Mouse (Mus musculus) adipose tissue, adult 10 weeks (tissue): ENCODE results near the gene Smpd4. TPM values are rescaled to one million over a fixed set of nuclear protein-coding genes. Genes with fewer than 3 reads are reported as not detected.

Experiments
- polyA plus RNA-seq: library from polyadenylated mRNA; stranded (reverse); fragments of 350-450 nt; fragmentation: Illumina TruSeq; extraction: RNeasy Lipid Tissue Mini Kit (QIAGEN cat#74804); gene quantifications from one replicate; pipeline ENCODE4 v1.2.3, GENCODE M21; 2014; ENCODE audit warnings: low read depth, low replicate concordance

The Smpd4 gene
- polyA plus RNA-seq = 28.5 TPM

GRCm38 (mm10) chr16:17619198-17620105 lies at the start of gene Smpd4:
Gene Smpd4 (plus strand): TSS chr16:17619354.

GRCm38 (mm10) chr16:17583064-17583463 lies 36.1 kb upstream of the Smpd4 start, which contains the start of gene Slc7a4:
Gene Slc7a4 (minus strand): TSS chr16:17583214.

GRCm38 (mm10) chr16:17646310-17647114 lies 27.4 kb downstream of the Smpd4 start, which contains the start of gene Ccdc74a:
Gene Ccdc74a (plus strand): TSS chr16:17646470.

Other genes with a start within 250 kb of the Smpd4 start
- 29.0 TPM for gene Snap29, start 213.4 kb upstream of the Smpd4 start, polyA plus RNA-seq
- gene Pi4ka, start 213.0 kb upstream of the Smpd4 start, polyA plus RNA-seq = 71.9 TPM
- gene Crkl, start 167.4 kb upstream of the Smpd4 start, polyA plus RNA-seq = 16.4 TPM
- gene Aifm3, start 129.7 kb upstream of the Smpd4 start, polyA plus RNA-seq = 2.9 TPM
- 55.0 TPM for gene Lztr1, start 110.7 kb upstream of the Smpd4 start, polyA plus RNA-seq
- 30.0 TPM for gene Thap7, start 88.2 kb upstream of the Smpd4 start, polyA plus RNA-seq
- gene Lrrc74b, start 58.1 kb upstream of the Smpd4 start, polyA plus RNA-seq = 10.0 TPM
- 6.1 TPM for gene P2rx6, start 57.5 kb upstream of the Smpd4 start, polyA plus RNA-seq
- 113 TPM for gene Slc7a4, start 36.1 kb upstream of the Smpd4 start, polyA plus RNA-seq
- 17.6 TPM for gene Ccdc74a, start 27.1 kb downstream of the Smpd4 start, polyA plus RNA-seq
- 54.6 TPM for gene Med15, start 113.5 kb downstream of the Smpd4 start, polyA plus RNA-seq
- gene Klhl22, start 140.3 kb downstream of the Smpd4 start, polyA plus RNA-seq = 31.0 TPM
- 11.8 TPM for gene Scarf2, start 177.9 kb downstream of the Smpd4 start, polyA plus RNA-seq
- gene B830017H08Rik, start 213.8 kb downstream of the Smpd4 start, polyA plus RNA-seq = not detected
- 1.2 TPM for gene Car15, start 219.0 kb downstream of the Smpd4 start, polyA plus RNA-seq